Mouse (Mus musculus) cerebellum, adult 2 months (tissue): ENCODE results near the gene Tespa1. TPM values are rescaled to one million over a fixed set of nuclear protein-coding genes. Genes with fewer than 3 reads are reported as not detected.
"Not testable (repeated sequence)": the region's sequence is repeated elsewhere in the genome, so short reads cannot be mapped to it uniquely, and the experiment has no call there.

Experiments used
- DNase-seq, 2 experiments: peaks; one replicate each; pipeline ENCODE4 v3.0.0; 2021
- H3K27ac ChIP-seq: fragments of 200-500 bp; 2 replicates; pipeline ENCODE4 v1.5.1; 2012; ENCODE audit warnings: low read length, control low read depth, inconsistent platforms; ENCODE audit not compliant: insufficient read depth
- H3K27me3 ChIP-seq: fragments of 200-500 bp; 2 replicates; pipeline ENCODE4 v1.6.1; 2012; ENCODE audit warnings: inconsistent platforms, mild to moderate bottlenecking, low read length, moderate library complexity; ENCODE audit not compliant: control insufficient read depth, insufficient read depth
- H3K4me1 ChIP-seq: fragments of 200-500 bp; 2 replicates; pipeline ENCODE4 v1.6.1; 2011; ENCODE audit warnings: low read length; ENCODE audit not compliant: control insufficient read depth, insufficient read depth
- H3K4me3 ChIP-seq: fragments of 200-500 bp; replicated peaks from 2 replicates; pipeline ENCODE3; 2011; ENCODE audit warnings: mild to moderate bottlenecking, low read depth, low read length, control low read depth; ENCODE audit not compliant: insufficient read depth
- CTCF ChIP-seq: fragments of 200-500 bp; IDR thresholded peaks from 2 replicates; pipeline ENCODE4 v1.5.1; 2011; ENCODE audit warnings: low read depth, mild to moderate bottlenecking, control low read depth, low read length, moderate library complexity, borderline replicate concordance; ENCODE audit not compliant: insufficient read depth
- POLR2A ChIP-seq: fragments of 200-500 bp; IDR thresholded peaks from 2 replicates; pipeline ENCODE4 v1.6.1; 2011; ENCODE audit warnings: low read length, control low read depth, borderline replicate concordance; ENCODE audit not compliant: insufficient read depth
- WGBS: fragments of 180-500 bp; shearing (Covaris S2); methylation state at CpG from one replicate; pipeline ENCODE4 v1.1.7; 2018; 5-methylcytosine and 5-hydroxymethylcytosine counted together
- polyA plus RNA-seq: library from polyadenylated mRNA; depleted of rRNA; stranded (reverse); fragments of >200 nt; gene quantifications from 2 replicates; pipeline ENCODE4 v1.2.3, GENCODE M21; 2012; rRNA removed

Tespa1 gene
- polyA plus RNA-seq, 1 experiment: 0.11 TPM

DNA sequence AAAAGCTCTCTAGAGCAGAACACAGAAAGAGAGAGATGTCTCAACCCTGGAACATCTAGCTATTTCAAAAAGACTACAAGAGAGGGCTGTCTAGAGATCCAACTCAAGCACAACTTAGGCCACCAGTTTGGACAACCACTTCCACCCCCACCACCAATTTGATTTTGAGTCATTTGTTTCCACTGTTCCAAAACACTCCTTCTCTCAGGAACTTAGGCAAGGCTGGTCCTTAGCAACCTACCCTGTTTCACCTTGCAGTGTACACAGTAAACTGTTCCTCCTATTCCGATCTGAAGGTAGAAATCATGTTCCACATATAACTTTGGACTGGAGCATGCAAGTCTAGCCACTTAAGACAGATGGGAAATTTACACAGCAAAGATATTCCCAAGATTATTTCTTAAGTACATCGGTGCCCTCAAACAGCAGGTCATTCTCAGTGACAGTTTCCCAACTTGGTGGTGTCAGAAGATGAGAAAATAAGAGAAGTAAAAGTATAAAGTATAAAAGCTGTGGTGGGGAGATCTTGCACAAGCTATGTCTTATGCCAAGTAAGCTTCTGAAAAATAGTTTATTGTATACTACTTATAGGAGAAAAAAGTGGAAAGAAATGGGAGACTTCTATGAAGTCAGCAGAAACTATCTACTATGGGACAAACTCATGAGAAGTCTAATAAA, 47.5 kb downstream of the Tespa1 start:
- Histone ChIP-seq H3K4me1 (no peaks in the 10 kb centered on the region), H3K27ac (no peak overlapping the region), H3K4me3 (no peak overlapping the region), H3K27me3 (no peaks in the 10 kb centered on the region)
- WGBS: 90% methylated on average over 2 of the region's 2 CpGs
- no peak for DNase-seq
- TF ChIP-seq CTCF (no peak), POLR2A (no peak)

DNA sequence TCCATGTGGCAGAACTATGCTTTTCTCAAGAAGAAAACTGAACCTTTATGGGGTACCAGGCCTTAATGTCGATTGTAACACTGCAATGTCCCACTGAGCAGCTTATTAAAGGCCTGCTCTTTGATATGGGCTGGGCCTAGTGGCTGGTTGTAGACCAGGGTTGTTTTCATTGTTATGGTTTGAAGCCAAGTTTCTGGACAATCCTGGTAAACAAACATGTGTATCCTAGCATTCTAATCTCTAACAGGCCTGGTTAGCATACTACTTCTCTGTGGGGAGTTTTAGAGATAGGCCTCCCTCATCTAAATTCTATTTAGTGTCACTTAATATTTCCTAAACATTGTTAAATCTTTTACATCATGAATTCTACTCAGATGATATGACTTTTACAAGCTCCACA, 49.0 kb downstream of the Tespa1 start:
- H3K27ac ChIP-seq: no peak overlapping the region
- H3K4me3 ChIP-seq: no peak overlapping the region
- no peak for DNase-seq
- no peaks in the 10 kb centered on the region for H3K27me3 ChIP-seq
- H3K4me1 ChIP-seq: no peaks in the 10 kb centered on the region
- WGBS: 37% methylated on average over 1 of the region's 1 CpGs
- TF ChIP-seq POLR2A (no peak), CTCF (no peak)

DNA sequence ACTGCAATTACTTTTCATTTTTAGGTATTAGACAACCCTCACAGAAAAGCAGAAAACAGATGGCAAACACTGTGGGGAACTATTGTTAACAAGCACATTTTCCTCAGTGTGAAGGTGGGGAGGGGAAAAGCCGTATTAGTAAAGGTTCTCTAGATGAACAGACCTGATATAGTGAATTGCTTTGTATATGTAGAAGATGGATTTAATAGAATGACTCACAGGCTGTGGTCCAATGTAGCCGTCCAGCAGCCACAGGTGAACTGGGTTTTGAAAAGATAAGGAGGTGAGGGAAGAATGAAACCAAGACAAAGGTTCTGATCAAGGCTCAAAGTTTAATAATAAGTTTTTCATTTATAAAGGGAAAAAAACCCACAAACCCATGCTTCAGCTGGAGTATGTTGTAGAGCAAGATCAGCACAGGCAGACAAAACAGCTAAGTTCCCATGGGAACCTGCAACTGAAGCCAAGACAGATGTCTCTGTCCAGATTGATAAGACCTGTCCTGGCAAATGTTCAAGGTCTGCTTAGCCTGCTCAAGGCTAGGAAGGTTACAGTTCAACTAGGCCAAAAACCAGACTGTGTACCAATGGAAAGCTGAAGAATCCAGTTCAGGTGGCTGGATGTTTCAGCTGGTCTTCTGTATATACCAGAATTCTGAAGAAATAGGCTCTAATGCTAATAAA, 50.0 kb downstream of the Tespa1 start:
- no peak for TF ChIP-seq CTCF
- no peak for TF ChIP-seq POLR2A
- H3K27ac ChIP-seq: no peak overlapping the region

DNA sequence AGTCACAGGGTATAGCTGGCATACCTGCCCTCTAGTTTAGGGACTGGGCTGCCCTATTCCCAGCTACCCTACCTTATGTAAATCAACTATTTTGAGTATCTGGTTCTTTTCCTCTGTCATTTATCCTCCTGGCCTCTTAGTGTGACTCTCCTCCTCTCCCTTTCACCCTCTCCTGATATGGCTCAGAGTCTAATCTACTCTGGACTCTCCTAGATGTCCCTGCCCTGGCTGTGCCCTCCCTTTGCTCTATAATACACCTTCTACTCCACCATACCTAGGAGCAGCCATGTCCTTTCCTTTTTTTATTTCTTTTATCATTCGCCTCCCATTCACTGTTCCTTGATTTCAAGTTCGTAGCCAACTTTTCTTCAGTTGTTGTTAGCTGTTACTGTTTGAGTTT, 52.5 kb downstream of the Tespa1 start:
- 80% methylated on average over 2 of the region's 2 CpGs for WGBS
- Histone ChIP-seq H3K4me1 (no peaks in the 10 kb centered on the region), H3K4me3 (no peak overlapping the region), H3K27ac (no peak overlapping the region), H3K27me3 (no peaks in the 10 kb centered on the region)
- TF ChIP-seq CTCF (no peak), POLR2A (no peak)
- DNase-seq: no peak

More for the DNA sequence above, 50.0 kb downstream of the Tespa1 start:
- DNase-seq: no peak
- WGBS: 50% methylated on average over 2 of the region's 2 CpGs
- Histone ChIP-seq H3K27me3 (no peaks in the 10 kb centered on the region), H3K4me3 (no peak overlapping the region), H3K4me1 (no peaks in the 10 kb centered on the region)

DNA sequence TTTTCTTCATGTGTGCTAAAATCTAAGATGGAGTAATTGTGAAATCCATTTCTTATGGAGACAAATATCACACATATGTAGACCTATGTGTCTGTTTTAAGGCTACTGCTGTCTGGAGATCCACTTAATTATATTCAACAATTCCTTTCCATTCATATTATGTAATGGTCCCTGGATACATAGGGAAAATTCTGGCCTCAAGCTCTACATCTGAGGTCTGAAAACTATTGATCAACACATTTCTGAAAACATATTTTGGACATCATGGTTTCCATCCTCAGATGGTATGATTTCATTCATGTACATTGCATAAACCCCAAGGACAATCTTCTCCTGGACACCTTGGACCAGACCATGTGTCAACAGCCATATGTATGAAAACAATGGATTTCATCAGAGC, 71.6 kb downstream of the Tespa1 start, which contains the start of gene Vmn2r84:
Vmn2r84 (minus strand) TSS at position 101 of the 400 bp plus-strand sequence.
- no peak for DNase-seq
- Histone ChIP-seq H3K4me3 (no peak within 1 kb of the TSS), H3K27me3 (no peaks in the 10 kb centered on the region), H3K4me1 (no peaks in the 10 kb centered on the region), H3K27ac (no peak within 1 kb of the TSS)
- TF ChIP-seq POLR2A (no peak), CTCF (no peak)

DNA sequence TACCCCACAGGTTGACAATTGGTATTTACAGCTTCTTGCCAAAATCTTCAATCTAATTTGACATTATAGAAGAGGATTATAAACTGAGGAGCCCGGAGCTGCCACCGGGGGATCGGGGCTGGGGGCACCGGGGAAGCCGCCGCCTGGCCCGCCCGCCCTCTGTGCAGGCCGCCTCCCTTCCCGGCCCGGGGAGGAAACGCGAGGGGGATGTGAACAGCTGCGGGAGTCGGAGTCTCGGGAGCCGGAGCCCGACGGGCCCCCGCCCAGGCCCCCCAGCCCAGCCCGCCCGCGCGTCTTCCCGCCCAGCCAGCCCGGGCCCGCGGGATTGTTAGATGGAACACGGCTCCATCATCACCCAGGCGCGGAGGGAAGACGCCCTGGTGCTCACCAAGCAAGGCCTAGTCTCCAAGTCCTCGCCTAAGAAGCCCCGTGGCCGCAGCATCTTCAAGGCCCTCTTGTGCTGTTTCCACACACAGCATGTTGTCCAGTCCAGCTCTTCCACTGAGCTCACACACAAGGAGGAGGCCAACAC, 89.6 kb downstream of the Tespa1 start:
- H3K4me1 ChIP-seq, H3K27me3 ChIP-seq, H3K27ac ChIP-seq, DNase-seq, H3K4me3 ChIP-seq: not testable (repeated sequence)
- 75% methylated on average over 28 of the region's 35 CpGs for WGBS

Other genes starting within 250 kb of the Tespa1 start
- gene Olfr823, start 207.5 kb upstream of the Tespa1 start, polyA plus RNA-seq: not detected in 2 replicates
- not detected in 2 replicates for gene Olfr824, start 192.9 kb upstream of the Tespa1 start, polyA plus RNA-seq
- gene Olfr825, start 156.1 kb upstream of the Tespa1 start, polyA plus RNA-seq: not detected in 2 replicates
- gene Olfr826, start 138.7 kb upstream of the Tespa1 start, polyA plus RNA-seq: not detected in 2 replicates
- gene Olfr827, start 108.5 kb upstream of the Tespa1 start, polyA plus RNA-seq: not detected in 2 replicates
- 0.30 and 0.38 TPM in 2 replicates for gene Neurod4, start 42.6 kb upstream of the Tespa1 start, polyA plus RNA-seq
- 0.16 and 0.23 TPM in 2 replicates for gene Vmn2r84, start 71.5 kb downstream of the Tespa1 start, polyA plus RNA-seq
- 0.13 and 0.20 TPM in 2 replicates for gene Vmn2r85, start 106.8 kb downstream of the Tespa1 start, polyA plus RNA-seq
- 0.11 and 0.13 TPM in 2 replicates for gene Vmn2r86, start 133.2 kb downstream of the Tespa1 start, polyA plus RNA-seq
- gene Vmn2r87, start 174.5 kb downstream of the Tespa1 start, polyA plus RNA-seq: 0.48 and 0.56 TPM in 2 replicates